Mouse (Mus musculus) megakaryocyte, embryonic 14.5 days (primary cell): ENCODE data around the gene Upk2. TPM values are rescaled to one million over a fixed set of nuclear protein-coding genes. Genes with fewer than 3 reads are reported as not detected.
A peak's percentile ranks its signal among the peaks of the same experiment; 100 is the strongest.
"Not testable (repeated sequence)": the region's sequence is repeated elsewhere in the genome, so short reads cannot be mapped to it uniquely, and the experiment has no call there.

Source experiments
- H3K27me3 ChIP-seq: replicated peaks from 2 replicates; pipeline ENCODE3; 2012; ENCODE audit warnings: inconsistent platforms
- H3K36me3 ChIP-seq: replicated peaks from 2 replicates; pipeline ENCODE3; 2012; ENCODE audit warnings: low read length, inconsistent platforms, mixed read lengths
- H3K4me1 ChIP-seq: 2 replicates; pipeline ENCODE4 v1.6.1; 2012; ENCODE audit warnings: inconsistent platforms
- H3K4me3 ChIP-seq: replicated peaks from 2 replicates; pipeline ENCODE3; 2012; ENCODE audit warnings: moderate library complexity, mild to moderate bottlenecking, inconsistent platforms
- H3K9me3 ChIP-seq: 2 replicates; pipeline ENCODE4 v1.6.1; 2012; ENCODE audit warnings: inconsistent platforms
- FLI1 ChIP-seq: IDR thresholded peaks from 2 replicates; pipeline ENCODE4 v1.6.1; 2012; ENCODE audit warnings: low read length, inconsistent platforms, mixed read lengths
- GATA1 ChIP-seq: IDR thresholded peaks from 3 replicates; pipeline ENCODE4 v1.6.1; 2012; ENCODE audit warnings: mixed read lengths, low read length, inconsistent platforms, borderline replicate concordance
- polyA plus RNA-seq: library from polyadenylated mRNA; stranded (reverse); fragments of >175 nt; gene quantifications from 2 replicates; pipeline ENCODE4 v1.2.3, GENCODE M21; 2012; ENCODE audit warnings: low replicate concordance; ENCODE audit not compliant: insufficient read depth

The Upk2 gene
- polyA plus RNA-seq, 1 experiment = not detected

GRCm38 (mm10) chr9:44468800-44469199 lies 14.0 kb upstream of the Upk2 start:
- Histone ChIP-seq H3K9me3 (peaks cover 11% of the 10 kb centered on the region), H3K36me3 (no peaks in the 10 kb centered on the region), H3K27me3 (peaks cover 61% of the 10 kb centered on the region), H3K4me1 (peaks cover 6% of the 10 kb centered on the region), H3K4me3 (no peak overlapping the region)
- TF ChIP-seq GATA1 (no peak), FLI1 (no peak)

GRCm38 (mm10) chr9:44468224-44468623 lies 13.4 kb upstream of the Upk2 start:
- no peaks in the 10 kb centered on the region for H3K36me3 ChIP-seq
- H3K27me3 ChIP-seq = peaks cover 63% of the 10 kb centered on the region
- H3K9me3 ChIP-seq = peaks cover 11% of the 10 kb centered on the region
- H3K4me1 ChIP-seq = peaks cover 6% of the 10 kb centered on the region
- no peak overlapping the region for H3K4me3 ChIP-seq
- no peak for TF ChIP-seq GATA1
- TF ChIP-seq FLI1 = no peak

- Histone ChIP-seq H3K4me3 (peak overlapping the region; percentile 35), H3K9me3 (peaks cover 2% of the 10 kb centered on the region), H3K27me3 (peaks cover 52% of the 10 kb centered on the region), H3K36me3 (no peaks in the 10 kb centered on the region), H3K4me1 (peaks cover 4% of the 10 kb centered on the region; the same call in 1 of the 2 replicates)
- TF ChIP-seq GATA1 (no peak), FLI1 (no peak)
Measured at GRCm38 (mm10) chr9:44461950-44462349, 7.2 kb upstream of the Upk2 start.

GRCm38 (mm10) chr9:44457035-44457742 lies 2.4 kb upstream of the Upk2 start:
- Histone ChIP-seq H3K36me3 (no peaks in the 10 kb centered on the region), H3K9me3 (no peaks in the 10 kb centered on the region), H3K27me3 (peaks cover 75% of the 10 kb centered on the region), H3K4me1 (peaks cover 17% of the 10 kb centered on the region), H3K4me3 (no peak overlapping the region)
- TF ChIP-seq FLI1 = no peak
- no peak for TF ChIP-seq GATA1

GRCm38 (mm10) chr9:44454132-44454890 lies 465 bp downstream of the Upk2 start:
- H3K4me1 ChIP-seq = peaks cover 12% of the 10 kb centered on the region
- H3K36me3 ChIP-seq = no peaks in the 10 kb centered on the region
- TF ChIP-seq GATA1 = no peak
- TF ChIP-seq FLI1 = no peak
- peaks cover 61% of the 10 kb centered on the region for H3K27me3 ChIP-seq
- H3K9me3 ChIP-seq = no peaks in the 10 kb centered on the region
- peak overlapping the region; percentile 46 for H3K4me3 ChIP-seq

- no peaks in the 10 kb centered on the region for H3K9me3 ChIP-seq
- H3K27me3 ChIP-seq = peaks cover 39% of the 10 kb centered on the region
- H3K4me3 ChIP-seq = no peak overlapping the region
- TF ChIP-seq GATA1 (no peak), FLI1 (no peak)
- no peaks in the 10 kb centered on the region for H3K36me3 ChIP-seq
- H3K4me1 ChIP-seq = peaks cover 12% of the 10 kb centered on the region
Measured at GRCm38 (mm10) chr9:44450387-44450786, 4.4 kb downstream of the Upk2 start.

- H3K4me1 ChIP-seq, H3K4me3 ChIP-seq, H3K9me3 ChIP-seq, H3K36me3 ChIP-seq: not testable (repeated sequence)
- peaks cover 12% of the 10 kb centered on the region for H3K27me3 ChIP-seq
Measured at GRCm38 (mm10) chr9:44444402-44445025, 10.3 kb downstream of the Upk2 start.

- H3K4me1 ChIP-seq = peaks cover 7% of the 10 kb centered on the region
- no peak for TF ChIP-seq FLI1
- no peak for TF ChIP-seq GATA1
- H3K9me3 ChIP-seq = no peaks in the 10 kb centered on the region
- no peaks in the 10 kb centered on the region for H3K36me3 ChIP-seq
- no peak within 1 kb of the TSS for H3K4me3 ChIP-seq
- H3K27me3 ChIP-seq = peaks cover 20% of the 10 kb centered on the region
Measured at GRCm38 (mm10) chr9:44440961-44441360, 13.8 kb downstream of the Upk2 start, which contains the start of gene Foxr1. TSS of gene Foxr1 (minus strand) at chr9:44441136.

- Histone ChIP-seq H3K4me1 (peaks cover 17% of the 10 kb centered on the region), H3K27me3 (peaks cover 42% of the 10 kb centered on the region), H3K36me3 (no peaks in the 10 kb centered on the region), H3K4me3 (peak overlapping the region; percentile 66), H3K9me3 (no peaks in the 10 kb centered on the region)
- TF ChIP-seq FLI1 (no peak), GATA1 (no peak)
Measured at GRCm38 (mm10) chr9:44435747-44436146, 19.0 kb downstream of the Upk2 start.

- no peaks in the 10 kb centered on the region for H3K9me3 ChIP-seq
- TF ChIP-seq GATA1 (no peak), FLI1 (no peak)
- peaks cover 32% of the 10 kb centered on the region for H3K27me3 ChIP-seq
- H3K4me1 ChIP-seq = peaks cover 17% of the 10 kb centered on the region
- H3K4me3 ChIP-seq = no peak overlapping the region
- H3K36me3 ChIP-seq = no peaks in the 10 kb centered on the region
Measured at GRCm38 (mm10) chr9:44432577-44433185, 22.1 kb downstream of the Upk2 start.
